Mouse (Mus musculus) lung, embryonic 15.5 days (tissue): ENCODE measurements around the gene Sept9. TPM values are rescaled to one million over a fixed set of nuclear protein-coding genes. Genes with fewer than 3 reads are reported as not detected.

Experiments
- ATAC-seq: fragments of 200-750 bp; cut with Nextera tagmentation; 2 replicates; pipeline ENCODE4 v1.8.0; 2017; ENCODE audit warnings: moderate number of reproducible peaks, borderline replicate concordance; ENCODE audit not compliant: low FRiP score, low TSS enrichment; ENCODE audit errors: extremely low read depth
- H3K27ac ChIP-seq: fragments of 300-500 bp; sonication (generic); 2 replicates; pipeline ENCODE4 v1.5.1; 2015; ENCODE audit warnings: moderate library complexity, mild to moderate bottlenecking, inconsistent platforms
- H3K27me3 ChIP-seq: fragments of 300-500 bp; sonication (generic); 2 replicates; pipeline ENCODE4 v1.6.1; 2015; ENCODE audit warnings: inconsistent platforms
- H3K36me3 ChIP-seq: fragments of 300-500 bp; sonication (generic); 2 replicates; pipeline ENCODE4 v1.6.1; 2015; ENCODE audit warnings: inconsistent platforms
- H3K4me1 ChIP-seq: fragments of 300-500 bp; sonication (generic); 2 replicates; pipeline ENCODE4 v1.6.1; 2015; ENCODE audit warnings: inconsistent platforms
- H3K4me2 ChIP-seq: fragments of 300-500 bp; sonication (generic); 2 replicates; pipeline ENCODE4 v1.6.1; 2015; ENCODE audit warnings: inconsistent platforms, mild to moderate bottlenecking, moderate library complexity
- H3K4me3 ChIP-seq: fragments of 300-500 bp; sonication (generic); 2 replicates; pipeline ENCODE4 v1.5.1; 2015; ENCODE audit warnings: mild to moderate bottlenecking, inconsistent platforms
- H3K9ac ChIP-seq: fragments of 300-500 bp; sonication (generic); 2 replicates; pipeline ENCODE4 v1.6.1; 2015; ENCODE audit warnings: inconsistent platforms
- H3K9me3 ChIP-seq: fragments of 300-500 bp; sonication (generic); 2 replicates; pipeline ENCODE4 v1.6.1; 2016; ENCODE audit warnings: inconsistent platforms
- WGBS: fragments of 180-500 bp; shearing (Covaris S2); methylation state at CpG from one replicate; pipeline ENCODE4 v1.1.7; 2015; 5-methylcytosine and 5-hydroxymethylcytosine counted together
- polyA plus RNA-seq: library from polyadenylated mRNA; unstranded; fragments of >200 nt; fragmentation: Nextera tagmentation; extraction: Ambion mirVana; gene quantifications from 2 replicates; pipeline ENCODE4 v1.2.1, GENCODE M21; 2015

The Sept9 gene
- polyA plus RNA-seq, 1 experiment from 2014 or later: 145 TPM

- peak overlapping the region; percentile 93 for H3K27ac ChIP-seq
- H3K36me3 ChIP-seq: no peaks in the 10 kb centered on the region
- no peaks in the 10 kb centered on the region for H3K27me3 ChIP-seq
- 49% methylated on average over 12 of the region's 12 CpGs for WGBS
- H3K9ac ChIP-seq: no peak overlapping the region
- no peaks in the 10 kb centered on the region for H3K9me3 ChIP-seq
- no peak overlapping the region for H3K4me3 ChIP-seq
- ATAC-seq: no peak
- peak overlapping the region; percentile 89; the same call in 1 of the 2 replicates for H3K4me2 ChIP-seq
- H3K4me1 ChIP-seq: peaks cover 89% of the 10 kb centered on the region
Observed at GRCm38 (mm10) chr11:117330076-117330950, 130.9 kb downstream of the Sept9 start.

GRCm38 (mm10) chr11:117330951-117331254 is 131.4 kb downstream of the Sept9 start:
- Histone ChIP-seq H3K9ac (no peak overlapping the region), H3K4me1 (peaks cover 89% of the 10 kb centered on the region), H3K27me3 (no peaks in the 10 kb centered on the region), H3K4me2 (peak overlapping the region; percentile 89; the same call in 1 of the 2 replicates), H3K4me3 (no peak overlapping the region), H3K27ac (peak overlapping the region; percentile 93), H3K9me3 (no peaks in the 10 kb centered on the region), H3K36me3 (no peaks in the 10 kb centered on the region)
- no peak for ATAC-seq
- 36% methylated on average over 7 of the region's 7 CpGs for WGBS

DNA sequence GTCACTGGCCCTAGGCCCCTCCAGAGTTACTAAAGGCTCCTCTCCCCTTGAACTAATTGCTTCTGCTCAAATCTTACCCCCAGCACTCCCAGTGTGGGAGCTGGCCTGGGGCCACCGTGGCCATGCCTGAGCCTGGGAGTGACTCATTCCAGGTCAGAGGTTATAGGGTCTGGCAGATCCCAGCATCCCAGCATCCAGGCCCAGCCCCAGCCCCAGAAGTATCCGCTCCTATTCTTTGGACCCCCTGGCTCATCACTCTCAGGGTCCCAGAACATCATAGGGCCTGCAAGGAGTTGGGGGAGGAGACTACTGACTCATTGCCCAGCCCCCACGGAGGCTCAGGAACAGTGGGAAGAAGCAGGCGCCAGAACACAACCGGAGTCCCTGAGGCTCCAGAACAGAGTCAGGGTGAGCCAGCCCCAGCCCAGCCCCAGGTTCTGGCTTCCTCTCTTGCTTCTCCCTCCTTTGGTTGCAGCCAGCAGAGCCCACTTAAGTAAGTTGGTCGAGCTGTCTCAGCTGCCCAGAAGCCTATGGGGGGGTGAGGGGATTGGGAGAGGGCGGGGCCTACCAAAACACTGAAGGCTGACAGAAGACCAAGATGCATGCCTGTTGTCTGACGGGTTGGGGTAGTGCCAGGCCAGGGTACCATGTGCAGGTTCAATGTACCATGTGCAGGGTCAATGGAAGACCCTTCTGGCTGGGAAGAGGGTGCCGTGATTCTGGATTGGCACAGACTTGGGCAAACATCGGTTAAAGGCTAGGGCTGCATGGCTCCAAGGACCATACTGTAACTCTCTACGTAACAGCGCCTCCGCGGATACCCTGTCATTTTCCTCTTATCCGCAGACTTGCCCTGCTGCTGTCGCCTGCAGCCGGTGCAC is 132.1 kb downstream of the Sept9 start:
- H3K27me3 ChIP-seq: no peaks in the 10 kb centered on the region
- H3K27ac ChIP-seq: peak overlapping the region; percentile 93
- no peaks in the 10 kb centered on the region for H3K9me3 ChIP-seq
- peak; percentile 17; the same call in 1 of the 2 replicates for ATAC-seq
- WGBS: 3% methylated on average over 17 of the region's 17 CpGs
- peak overlapping the region; percentile 89 for H3K4me2 ChIP-seq
- peak overlapping the region; percentile 63 for H3K9ac ChIP-seq
- peak overlapping the region; percentile 51 for H3K4me3 ChIP-seq
- H3K4me1 ChIP-seq: peaks cover 89% of the 10 kb centered on the region
- no peaks in the 10 kb centered on the region for H3K36me3 ChIP-seq

DNA sequence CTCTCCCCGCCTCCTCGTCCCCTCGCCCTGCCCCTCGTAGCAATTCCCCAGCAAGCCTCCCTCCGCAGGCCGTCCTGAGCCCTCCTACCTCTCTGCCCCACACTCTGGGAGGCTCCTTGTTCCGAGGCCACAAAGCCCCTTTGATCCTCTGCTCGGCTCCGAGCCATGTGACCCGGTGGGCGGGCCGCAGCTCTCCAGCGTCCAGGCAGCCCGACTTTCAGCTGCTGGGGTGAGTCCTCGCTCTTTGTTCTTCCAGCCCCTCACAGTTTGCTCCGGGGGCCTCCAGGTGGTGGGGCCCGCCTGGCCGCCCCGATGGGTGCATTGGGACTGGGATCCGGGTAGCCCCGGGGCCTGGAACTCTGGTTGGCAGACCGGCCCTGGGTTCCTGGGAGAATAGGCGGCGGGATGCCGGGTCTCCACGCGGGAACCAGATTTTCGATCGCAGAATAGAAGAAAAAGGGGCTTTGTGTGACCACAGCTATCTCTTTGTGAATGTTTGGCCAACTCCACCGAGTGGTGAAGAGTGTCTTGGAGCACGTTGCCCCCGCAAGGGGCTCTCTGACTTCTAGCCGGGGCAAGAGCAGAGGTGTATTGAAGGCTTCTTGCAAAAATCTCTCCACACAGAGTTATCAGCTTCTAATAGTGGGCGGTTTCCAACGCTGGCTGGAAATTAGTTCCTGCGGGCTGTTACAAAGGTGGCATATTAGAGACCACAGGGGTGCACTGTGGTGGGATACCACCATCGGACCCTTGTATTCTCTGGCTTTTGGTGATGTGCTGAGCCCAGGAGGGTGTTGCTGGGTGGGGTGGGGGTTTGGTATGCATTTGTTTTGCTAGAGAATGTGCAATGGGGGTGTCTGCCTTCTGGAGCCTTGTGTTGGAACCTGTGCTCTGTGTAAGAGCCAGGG is 133.0 kb downstream of the Sept9 start:
- Histone ChIP-seq H3K4me2 (peak overlapping the region; percentile 89), H3K9me3 (no peaks in the 10 kb centered on the region), H3K27me3 (no peaks in the 10 kb centered on the region), H3K4me3 (peak overlapping the region; percentile 51), H3K27ac (peak overlapping the region; percentile 93), H3K4me1 (peaks cover 84% of the 10 kb centered on the region), H3K36me3 (no peaks in the 10 kb centered on the region), H3K9ac (peak overlapping the region; percentile 63)
- ATAC-seq: peak; percentile 71
- WGBS: 2% methylated on average over 37 of the region's 37 CpGs

- peak overlapping the region; percentile 63 for H3K9ac ChIP-seq
- peaks cover 85% of the 10 kb centered on the region for H3K4me1 ChIP-seq
- peak overlapping the region; percentile 93 for H3K27ac ChIP-seq
- WGBS: 18% methylated on average over 13 of the region's 13 CpGs
- peak overlapping the region; percentile 51 for H3K4me3 ChIP-seq
- H3K27me3 ChIP-seq: no peaks in the 10 kb centered on the region
- ATAC-seq: no peak
- H3K9me3 ChIP-seq: no peaks in the 10 kb centered on the region
- H3K36me3 ChIP-seq: no peaks in the 10 kb centered on the region
- H3K4me2 ChIP-seq: peak overlapping the region; percentile 89
Observed at GRCm38 (mm10) chr11:117333150-117333715, 133.8 kb downstream of the Sept9 start.

DNA sequence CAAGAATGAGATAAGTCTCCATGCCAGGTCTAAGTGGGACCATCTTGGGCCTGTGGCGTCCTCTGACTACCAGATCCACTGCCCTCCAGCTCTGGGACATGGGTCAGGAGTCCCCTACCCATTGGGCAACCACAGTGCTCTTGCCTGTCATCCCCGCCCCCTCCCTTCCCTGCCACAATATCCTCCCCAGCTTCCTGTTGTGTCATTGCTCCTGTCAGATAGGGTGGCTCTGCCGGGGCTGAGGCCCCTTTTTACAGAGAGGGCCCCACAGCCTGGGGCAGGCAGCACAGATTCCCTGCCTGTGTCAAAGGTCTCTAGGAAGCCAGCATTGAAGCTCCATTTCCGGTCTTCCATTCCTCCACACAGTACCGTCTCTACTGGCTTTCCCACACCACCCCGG is 134.6 kb downstream of the Sept9 start:
- WGBS: 32% methylated on average over 6 of the region's 6 CpGs

GRCm38 (mm10) chr11:117335146-117335545 is 135.7 kb downstream of the Sept9 start:
- H3K9ac ChIP-seq: peak overlapping the region; percentile 13; the same call in 1 of the 2 replicates
- 78% methylated on average over 2 of the region's 2 CpGs for WGBS

More for the DNA sequence above, 134.6 kb downstream of the Sept9 start:
- Histone ChIP-seq H3K36me3 (no peaks in the 10 kb centered on the region), H3K9ac (peak overlapping the region; percentile 63; the same call in 1 of the 2 replicates), H3K4me2 (peak overlapping the region; percentile 89), H3K27me3 (no peaks in the 10 kb centered on the region), H3K4me1 (peaks cover 86% of the 10 kb centered on the region), H3K9me3 (no peaks in the 10 kb centered on the region), H3K27ac (peak overlapping the region; percentile 93), H3K4me3 (no peak overlapping the region)
- no peak for ATAC-seq

DNA sequence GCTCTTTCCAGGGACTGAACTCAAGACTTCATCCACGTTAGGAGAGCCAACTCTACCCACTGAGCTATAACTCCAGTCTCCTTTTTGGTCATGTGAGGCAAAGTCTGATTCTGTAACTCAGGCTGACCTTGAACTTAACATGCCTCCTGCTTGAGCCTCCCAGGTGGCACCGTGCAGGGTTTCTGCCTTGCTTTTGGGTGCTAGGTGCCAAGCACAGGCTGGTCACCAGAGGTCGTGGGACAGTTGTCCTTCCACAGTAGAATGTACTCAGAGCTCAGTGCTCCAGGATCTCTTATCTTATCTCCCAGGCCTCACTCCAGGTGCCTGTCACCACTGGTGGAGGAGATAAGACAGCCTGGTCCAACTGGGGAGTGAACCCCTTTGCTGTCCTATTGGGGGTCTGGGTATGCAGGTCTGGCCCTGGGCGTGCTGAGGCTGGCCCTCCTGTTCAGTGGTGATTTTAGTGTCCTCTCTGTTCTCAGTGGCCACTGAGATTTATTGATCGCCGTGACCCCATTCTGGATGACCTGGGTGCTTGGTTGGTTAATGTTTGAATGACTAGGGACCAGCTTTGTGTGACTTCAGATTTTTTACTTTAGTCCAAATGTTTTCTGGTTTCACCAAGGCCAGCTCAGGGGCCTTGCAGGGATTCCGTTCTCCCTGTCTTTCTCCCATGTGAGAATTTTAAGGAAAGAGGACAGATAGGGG is 136.8 kb downstream of the Sept9 start:
- Histone ChIP-seq H3K4me2 (no peak overlapping the region), H3K4me1 (peaks cover 91% of the 10 kb centered on the region), H3K27ac (no peak overlapping the region; the same call in 1 of the 2 replicates), H3K9me3 (no peaks in the 10 kb centered on the region), H3K9ac (no peak overlapping the region), H3K36me3 (no peaks in the 10 kb centered on the region), H3K4me3 (no peak overlapping the region), H3K27me3 (no peaks in the 10 kb centered on the region)
- 67% methylated on average over 7 of the region's 7 CpGs for WGBS
- ATAC-seq: no peak

More at GRCm38 (mm10) chr11:117335146-117335545, 135.7 kb downstream of the Sept9 start:
- Histone ChIP-seq H3K9me3 (no peaks in the 10 kb centered on the region), H3K36me3 (no peaks in the 10 kb centered on the region), H3K4me3 (no peak overlapping the region), H3K27me3 (no peaks in the 10 kb centered on the region), H3K4me1 (peaks cover 94% of the 10 kb centered on the region), H3K4me2 (peak overlapping the region; percentile 89; the same call in 1 of the 2 replicates), H3K27ac (peak overlapping the region; percentile 93)
- no peak for ATAC-seq

GRCm38 (mm10) chr11:117337749-117338148 is 138.3 kb downstream of the Sept9 start:
- Histone ChIP-seq H3K9me3 (no peaks in the 10 kb centered on the region), H3K27ac (peak overlapping the region; percentile 46; the same call in 1 of the 2 replicates), H3K4me3 (no peak overlapping the region), H3K36me3 (no peaks in the 10 kb centered on the region), H3K9ac (no peak overlapping the region), H3K27me3 (no peaks in the 10 kb centered on the region), H3K4me2 (no peak overlapping the region), H3K4me1 (peaks cover 87% of the 10 kb centered on the region)
- no peak for ATAC-seq
- WGBS: 82% methylated on average over 9 of the region's 9 CpGs

DNA sequence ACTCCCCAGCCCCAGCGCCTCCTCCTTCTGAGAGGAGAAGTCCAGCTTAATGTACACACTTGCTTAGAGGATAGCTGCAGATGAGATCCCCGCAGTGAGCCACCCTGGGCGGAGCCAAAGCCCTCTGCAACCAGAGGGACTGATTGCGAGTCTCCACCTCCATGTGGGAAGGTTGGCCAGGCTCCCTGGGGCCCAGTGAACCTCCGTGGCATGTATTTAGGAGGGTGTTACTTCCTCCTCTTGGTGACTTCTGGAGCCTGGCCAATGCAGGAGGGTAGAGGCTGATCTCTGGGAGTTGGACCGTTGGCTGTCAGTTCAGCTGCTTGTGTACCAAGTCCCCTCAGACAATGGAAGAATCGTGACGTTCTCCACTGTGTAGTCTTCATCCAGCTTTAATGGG is 139.0 kb downstream of the Sept9 start:
- Histone ChIP-seq H3K27ac (peak overlapping the region; percentile 46), H3K4me1 (peaks cover 87% of the 10 kb centered on the region), H3K9ac (no peak overlapping the region), H3K4me3 (no peak overlapping the region), H3K36me3 (no peaks in the 10 kb centered on the region), H3K27me3 (no peaks in the 10 kb centered on the region), H3K4me2 (peak overlapping the region; percentile 0; the same call in 1 of the 2 replicates), H3K9me3 (no peaks in the 10 kb centered on the region)
- peak; percentile 79; the same call in 1 of the 2 replicates for ATAC-seq
- whole genome bisulfite sequencing: 11% methylated on average over 8 of the region's 8 CpGs
